In genomic region chr6:139947106-139947879, GRCm38 (mm10) we compare ENCODE assay signal across 24 mouse cellular contexts.
DNase-seq lines count a peak whose midpoint lies in the region; ATAC-seq and TF ChIP-seq lines count a peak whose summit lies in the region.
"Had no signal": no experiment of that assay in that cellular context is flagged by ENCODE, and none has a peak within 500 bp of the region (broad histone marks: within the 10 kb centered on the region; RNA-seq: fewer than 3 reads in every experiment).

No protein-coding gene starts in this region.

- H3K36me3 ChIP-seq in liver, adult 2 months (ENCODE audit: control insufficient read depth, insufficient read depth, low read length): no peaks in the 10 kb centered on the region
- H3K36me3 ChIP-seq in kidney, embryonic 15.5 days: no peaks in the 10 kb centered on the region
- H3K36me3 ChIP-seq in forebrain, embryonic 12.5 days (replicated peaks): no peaks in the 10 kb centered on the region
- H3K36me3 ChIP-seq: heart, embryonic 10.5 days; hindbrain, embryonic 10.5 days; limb, embryonic 10.5 days had no signal

- peaks cover 11% of the 10 kb centered on the region; the same call in 1 of the 2 replicates for H3K4me1 ChIP-seq in liver, adult 2 months (ENCODE audit: control insufficient read depth, insufficient read depth, low read length)
- no peaks in the 10 kb centered on the region for H3K4me1 ChIP-seq in kidney, embryonic 15.5 days
- no peaks in the 10 kb centered on the region for H3K4me1 ChIP-seq in forebrain, embryonic 12.5 days
- H3K4me1 ChIP-seq: heart, embryonic 10.5 days; hindbrain, embryonic 10.5 days; limb, embryonic 10.5 days had no signal

- peak; percentile 69; the same call in 1 of the 2 replicates for ATAC-seq in kidney, embryonic 15.5 days (replicated peaks; ENCODE audit: low FRiP score)
- ATAC-seq in forebrain, embryonic 12.5 days (ENCODE audit: low FRiP score): no peak
- ATAC-seq in activated CD4-positive, CD25-positive, alpha-beta regulatory T cell, adult 4 months: no peak
- ATAC-seq: hindbrain, embryonic 16.5 days had no signal

- H3K9ac ChIP-seq in liver, adult 2 months (ENCODE audit: low read depth, low read length): no peak overlapping the region; the same call in 1 of the 2 replicates
- no peak overlapping the region for H3K9ac ChIP-seq in kidney, embryonic 15.5 days
- no peak overlapping the region for H3K9ac ChIP-seq in forebrain, embryonic 12.5 days

- peak overlapping the region; percentile 90 for H3K27ac ChIP-seq in liver, adult 2 months (replicated peaks; ENCODE audit: insufficient read depth, low read depth, low read length)
- H3K27ac ChIP-seq in kidney, embryonic 15.5 days: no peak overlapping the region
- no peak overlapping the region for H3K27ac ChIP-seq in forebrain, embryonic 12.5 days
- H3K27ac ChIP-seq: gastrocnemius, adult 2 months; heart, embryonic 10.5 days; hindbrain, embryonic 10.5 days; limb, embryonic 10.5 days; stomach, postnatal 0 days had no signal

- no peaks in the 10 kb centered on the region for H3K9me3 ChIP-seq in kidney, embryonic 15.5 days (replicated peaks)
- H3K9me3 ChIP-seq in forebrain, embryonic 12.5 days: no peaks in the 10 kb centered on the region
- H3K9me3 ChIP-seq: heart, embryonic 10.5 days; hindbrain, embryonic 10.5 days; limb, embryonic 10.5 days had no signal

- H3K4me3 ChIP-seq in liver, adult 2 months (ENCODE audit: insufficient read depth, low read depth, low read length): no peak overlapping the region
- H3K4me3 ChIP-seq in kidney, embryonic 15.5 days (replicated peaks): no peak overlapping the region
- H3K4me3 ChIP-seq in forebrain, embryonic 12.5 days (replicated peaks): no peak overlapping the region
- H3K4me3 ChIP-seq: gastrocnemius, adult 2 months; heart, embryonic 10.5 days; hindbrain, embryonic 10.5 days; limb, embryonic 10.5 days had no signal

- H3K4me2 ChIP-seq in kidney, embryonic 15.5 days: no peak overlapping the region
- H3K4me2 ChIP-seq in forebrain, embryonic 12.5 days: no peak overlapping the region
- H3K4me2 ChIP-seq: liver, embryonic 11.5 days; midbrain, embryonic 11.5 days had no signal

- no peaks in the 10 kb centered on the region for H3K79me2 ChIP-seq in liver, adult 2 months (ENCODE audit: control insufficient read depth, insufficient read depth, low read length)

- peak; percentile 87 for DNase-seq in liver, adult 2 months (ENCODE audit: extremely low read depth, low read depth, low spot score)
- no peak for DNase-seq in liver
- DNase-seq in kidney, adult 11 months: peak; percentile 64
- DNase-seq in kidney, postnatal 36 days: peak; percentile 65 to 77
- DNase-seq in right cerebral cortex, postnatal 4 days: no peak
- DNase-seq: adrenal gland, postnatal 14 days; B cell, adult 2 months; cerebellum, adult 9-11 months; gastrocnemius, adult 2 months; lung, adult 2 months; lung, postnatal 14 days; right cerebral cortex, adult 18-20 months; thymus, adult 2 months; thymus, postnatal 4 days had no signal

- no peak for TF ChIP-seq POLR2A in liver, adult 2 months (IDR thresholded peaks at IDR 0.05; ENCODE audit: extremely low read depth, insufficient read depth, low read length)

- H3K27me3 ChIP-seq in liver, adult 2 months (ENCODE audit: control insufficient read depth, insufficient read depth, low read length): no peaks in the 10 kb centered on the region
- no peaks in the 10 kb centered on the region for H3K27me3 ChIP-seq in kidney, embryonic 15.5 days
- H3K27me3 ChIP-seq in forebrain, embryonic 12.5 days: no peaks in the 10 kb centered on the region

- TF ChIP-seq CTCF in liver, adult 2 months (IDR thresholded peaks at IDR 0.05; ENCODE audit: low read depth, low read length): no peak

- WGBS in liver, adult 2 months: 20% methylated on average over 8 of the region's 8 CpGs
- 77% methylated on average over 8 of the region's 8 CpGs for WGBS in kidney, embryonic 15.5 days
- WGBS in forebrain, embryonic 12.5 days: 91% methylated on average over 8 of the region's 8 CpGs

Comparison
In these comparisons a context has a peak if more than half of its experiments do, and no peak if none do; other contexts are left out.
1. DNase-seq: peak in liver, adult 2 months (single experiment), kidney, adult 11 months (single experiment) and kidney, postnatal 36 days (2 of 2); none in liver (single experiment) and right cerebral cortex, postnatal 4 days (single experiment).